In genomic region chr16:50254522-50255159, GRCm38 (mm10) we compare ENCODE assay signal across 9 mouse cellular contexts.
A peak's percentile ranks its signal among the peaks of the same experiment; 100 is the strongest.
DNase-seq lines count a peak whose midpoint lies in the region; TF ChIP-seq lines count a peak whose summit lies in the region.
"Had no signal": no experiment of that assay in that cellular context is flagged by ENCODE, and none has a peak within 500 bp of the region (broad histone marks: within the 10 kb centered on the region; RNA-seq: fewer than 3 reads in every experiment).

No protein-coding gene starts in this region.

- H3K27me3 ChIP-seq in MEL (ENCODE audit: control insufficient read depth in 1 of 2, insufficient read depth in 2 of 2, low read length in 2 of 2): no peaks in the 10 kb centered on the region
- H3K27me3 ChIP-seq: megakaryocyte, embryonic 14.5 days had no signal

- TF ChIP-seq EP300 in MEL (IDR thresholded peaks at IDR 0.05; ENCODE audit: low read depth in 1 of 2, low read length in 2 of 2): no peak

- WGBS in large intestine, adult 2 months: 77% methylated on average over 5 of the region's 5 CpGs

- H3K9me3 ChIP-seq in MEL (replicated peaks; ENCODE audit: insufficient read depth, low read length): no peaks in the 10 kb centered on the region
- H3K9me3 ChIP-seq: megakaryocyte, embryonic 14.5 days had no signal

- no peaks in the 10 kb centered on the region for H3K4me1 ChIP-seq in MEL (ENCODE audit: control insufficient read depth in 1 of 2, insufficient read depth in 2 of 2, low read length in 2 of 2)

- H3K9ac ChIP-seq in MEL (ENCODE audit: control insufficient read depth, low read depth, low read length, poor library complexity, severe bottlenecking): no peak overlapping the region

- no peak overlapping the region for H3K4me3 ChIP-seq in MEL (ENCODE audit: control insufficient read depth in 1 of 2, insufficient read depth in 1 of 2, low read depth in 2 of 2, low read length in 2 of 2)
- H3K4me3 ChIP-seq: megakaryocyte, embryonic 14.5 days had no signal

- no peak for TF ChIP-seq POLR2A in MEL (IDR thresholded peaks at IDR 0.05; ENCODE audit: control insufficient read depth in 1 of 2, insufficient read depth in 1 of 2, low read depth in 1 of 2, low read length in 2 of 2, poor library complexity in 1 of 2)

- peak; percentile 25 for DNase-seq in layer of hippocampus, adult 9-10 months (ENCODE audit: low spot score)
- DNase-seq in layer of hippocampus, adult 9-11 months: no peak
- DNase-seq in MEL (ENCODE audit: low read depth, low spot score): peak; percentile 62
- peak; percentile 51 for DNase-seq in brain, embryonic 18.5 days (ENCODE audit: low read depth, low spot score)
- DNase-seq in large intestine, adult 2 months (ENCODE audit: low read depth, low spot score): peak; percentile 2
- no peak for DNase-seq in adrenal gland, postnatal 4 days (ENCODE audit: low spot score in 2 of 2)
- no peak for DNase-seq in kidney, adult 11 months
- no peak for DNase-seq in urinary bladder, postnatal 4 days (ENCODE audit: low spot score in 2 of 2)

- no peaks in the 10 kb centered on the region; a peak in 1 of 4 replicates for H3K36me3 ChIP-seq in MEL (ENCODE audit: control insufficient read depth in 1 of 2, insufficient read depth in 2 of 2, low read length in 2 of 2)

- peak in 2 of 3 experiments; percentile 32 to 83; a peak in 3 of 6 replicates for TF ChIP-seq CTCF in MEL (IDR thresholded peaks at IDR 0.05 in 2 of 3, conservative IDR thresholded peaks at IDR 0.05 in 1 of 3; ENCODE audit: control insufficient read depth in 1 of 3, insufficient read depth in 1 of 3, low read depth in 2 of 3, low read length in 3 of 3, poor library complexity in 1 of 3, severe bottlenecking in 1 of 3)

- no peaks in the 10 kb centered on the region for H3K79me2 ChIP-seq in MEL (ENCODE audit: control insufficient read depth, insufficient read depth, low read length, poor library complexity)

- peak; percentile 96 for TF ChIP-seq RAD21 in MEL (IDR thresholded peaks at IDR 0.05; ENCODE audit: low read depth, low read length)

- H3K27ac ChIP-seq in MEL (ENCODE audit: control insufficient read depth, low read depth, low read length): no peak overlapping the region

TF ChIP-seq in MEL, 35 proteins besides CTCF, POLR2A, EP300 and RAD21:
- TF ChIP-seq SMC3 (IDR thresholded peaks at IDR 0.05; ENCODE audit: low read depth, low read length) (peak; percentile 93), UBTF (IDR thresholded peaks at IDR 0.05; ENCODE audit: borderline replicate concordance, insufficient read depth, low read depth, low read length) (no peak), SIN3A (IDR thresholded peaks at IDR 0.05; ENCODE audit: low read length) (0 out of 2 replicates have a peak, but pooled peaks have one; percentile 32), MAZ (IDR thresholded peaks at IDR 0.05; ENCODE audit: low read depth, low read length) (no peak), ZC3H11A (IDR thresholded peaks at IDR 0.05; ENCODE audit: low read depth, low read length) (peak; percentile 81), ELF1 (IDR thresholded peaks at IDR 0.05; ENCODE audit: low read depth, low read length) (no peak), BHLHE40 (IDR thresholded peaks at IDR 0.05; ENCODE audit: borderline replicate concordance, low read depth, low read length) (no peak)

Comparison
In these comparisons a context has a peak if more than half of its experiments do, and no peak if none do; other contexts are left out.
1. DNase-seq: peak in layer of hippocampus, adult 9-10 months (single experiment), MEL (single experiment), brain, embryonic 18.5 days (single experiment) and large intestine, adult 2 months (single experiment); none in layer of hippocampus, adult 9-11 months (single experiment), adrenal gland, postnatal 4 days (0 of 2), kidney, adult 11 months (single experiment) and urinary bladder, postnatal 4 days (0 of 2).